Mouse (Mus musculus) ES-Bruce4 (cell line): ENCODE data around the gene Sema3b.

Experiments
- CTCF ChIP-seq: IDR thresholded peaks from one replicate; pipeline ENCODE4 v1.8.1; 2011; ENCODE audit warnings: low read depth, low read length
- EP300 ChIP-seq: IDR thresholded peaks from 2 replicates; pipeline ENCODE4 v1.6.1; 2011; ENCODE audit warnings: low read depth, low read length; ENCODE audit not compliant: insufficient read depth
- POLR2A ChIP-seq: IDR thresholded peaks from one replicate; pipeline ENCODE4 v1.8.1; 2011; ENCODE audit warnings: low read length; ENCODE audit not compliant: insufficient read depth

DNA sequence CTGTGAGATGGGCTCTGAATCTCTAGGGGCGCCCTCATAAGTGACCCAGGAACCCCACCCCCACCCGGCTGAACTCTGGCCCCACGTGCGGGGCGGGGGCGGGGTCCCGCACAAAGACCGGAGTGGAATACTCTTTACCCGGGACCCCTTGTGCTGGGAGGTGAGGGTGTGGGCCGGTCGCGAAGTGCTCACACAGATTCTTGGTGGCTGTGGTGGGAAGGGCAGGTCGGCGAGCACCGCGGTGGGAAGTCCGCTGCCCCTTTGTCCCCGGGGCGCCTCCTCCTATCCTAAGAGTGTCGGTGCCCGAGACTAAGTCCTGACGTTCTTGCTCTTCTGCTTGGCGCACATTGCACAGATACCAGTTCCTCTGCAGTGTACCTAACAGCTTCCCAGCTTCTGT is 39.8 kb downstream of the Sema3b start:
- TF ChIP-seq CTCF (no peak), EP300 (no peak), POLR2A (no peak)
